Mouse (Mus musculus): ENCODE measurements around the gene Chrna4. TPM values are rescaled to one million over a fixed set of nuclear protein-coding genes. Genes with fewer than 3 reads are reported as not detected.

Gene Chrna4
- polyA plus RNA-seq, 1 experiment, result not detected

DNA sequence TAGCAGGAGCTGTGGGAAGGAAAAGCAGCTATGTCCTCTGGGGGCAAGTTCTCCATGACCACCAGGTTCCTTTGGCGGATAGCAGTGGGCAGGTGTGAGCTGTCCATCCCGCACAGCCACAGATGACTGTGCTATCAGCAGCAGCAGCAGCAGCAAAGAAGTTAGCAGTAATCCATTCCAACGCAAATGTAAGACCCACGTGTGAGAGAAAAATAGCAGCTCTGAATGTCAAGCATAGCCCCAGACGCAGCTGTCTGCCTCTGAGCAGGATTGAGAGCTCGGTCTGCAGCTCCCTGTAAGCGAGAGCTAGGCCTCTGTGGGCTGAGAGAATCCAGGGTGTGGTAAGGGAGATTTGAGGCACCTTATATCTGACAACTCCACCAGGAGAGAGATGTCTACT, 26.8 kb upstream of the Chrna4 start:
- Histone ChIP-seq H3K36me3 (ENCODE audit: control insufficient read depth, insufficient read depth) (no peaks in the 10 kb centered on the region), H3K4me2 (ENCODE audit: low read depth) (no peak overlapping the region), H3K4me3 (no peak overlapping the region), H3ac (ENCODE audit: control insufficient read depth, insufficient read length) (no peak overlapping the region), H3K79me2 (ENCODE audit: control insufficient read depth, insufficient read depth) (no peaks in the 10 kb centered on the region), H3K27me3 (ENCODE audit: control insufficient read depth, insufficient read depth, insufficient read length) (peaks cover 32% of the 10 kb centered on the region)
- TF ChIP-seq POLR2AphosphoS2 (IDR thresholded peaks at IDR 0.05; ENCODE audit: insufficient read length, low read depth) (no peak), REST (IDR thresholded peaks at IDR 0.05; ENCODE audit: insufficient read depth, insufficient read length) (no peak), MYOG (IDR thresholded peaks at IDR 0.05; ENCODE audit: control insufficient read depth in 1 of 3, insufficient read depth in 1 of 3, insufficient read length in 2 of 3, low read depth in 2 of 3) (no peak), USF1 (IDR thresholded peaks at IDR 0.05; ENCODE audit: low read depth) (no peak), SRF (IDR thresholded peaks at IDR 0.05; ENCODE audit: control insufficient read depth, insufficient read length, low read depth) (no peak), E2F4 (IDR thresholded peaks at IDR 0.05; ENCODE audit: insufficient read depth) (no peak), MAX (IDR thresholded peaks at IDR 0.05; ENCODE audit: low read depth) (no peak), TCF3 (IDR thresholded peaks at IDR 0.05; ENCODE audit: insufficient read length, low read depth) (no peak), CEBPB (IDR thresholded peaks at IDR 0.05; ENCODE audit: insufficient read depth, poor library complexity, severe bottlenecking) (no peak), MYOD1 (IDR thresholded peaks at IDR 0.05; ENCODE audit: control insufficient read depth in 1 of 3, insufficient read length in 2 of 3, low read depth in 2 of 3) (no peak), TCF12 (IDR thresholded peaks at IDR 0.05; ENCODE audit: insufficient read depth, poor library complexity, severe bottlenecking) (no peak), POLR2A (IDR thresholded peaks at IDR 0.05; ENCODE audit: insufficient read length, low read depth) (no peak)

DNA sequence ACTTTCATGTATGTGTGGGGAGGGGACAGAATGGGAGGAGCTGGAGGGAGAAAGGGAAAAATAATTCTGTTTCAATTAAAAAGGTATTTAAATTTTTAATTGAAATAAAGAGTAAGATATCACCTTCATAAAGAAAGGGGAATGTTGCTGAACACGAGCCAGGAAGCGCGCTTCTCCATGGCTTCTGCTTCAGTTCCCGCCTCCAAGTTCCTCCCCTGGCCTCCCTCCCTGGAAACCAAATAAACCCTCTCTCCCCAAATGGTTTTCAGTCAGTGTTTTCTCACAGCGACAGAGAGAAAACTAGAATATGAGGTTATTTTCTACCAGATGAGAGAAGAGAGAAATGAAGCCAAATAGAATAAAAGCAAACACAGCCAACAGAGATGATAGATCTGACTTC, 25.2 kb upstream of the Chrna4 start:
- TF ChIP-seq POLR2A (IDR thresholded peaks at IDR 0.05; ENCODE audit: insufficient read length, low read depth) (no peak), MYOD1 (IDR thresholded peaks at IDR 0.05; ENCODE audit: control insufficient read depth in 1 of 3, insufficient read length in 2 of 3, low read depth in 2 of 3) (no peak), MAX (IDR thresholded peaks at IDR 0.05; ENCODE audit: low read depth) (no peak), POLR2AphosphoS2 (IDR thresholded peaks at IDR 0.05; ENCODE audit: insufficient read length, low read depth) (no peak), REST (IDR thresholded peaks at IDR 0.05; ENCODE audit: insufficient read depth, insufficient read length) (no peak), TCF12 (IDR thresholded peaks at IDR 0.05; ENCODE audit: insufficient read depth, poor library complexity, severe bottlenecking) (no peak), CEBPB (IDR thresholded peaks at IDR 0.05; ENCODE audit: insufficient read depth, poor library complexity, severe bottlenecking) (no peak), E2F4 (IDR thresholded peaks at IDR 0.05; ENCODE audit: insufficient read depth) (no peak), MYOG (IDR thresholded peaks at IDR 0.05; ENCODE audit: control insufficient read depth in 1 of 3, insufficient read depth in 1 of 3, insufficient read length in 2 of 3, low read depth in 2 of 3) (no peak), USF1 (IDR thresholded peaks at IDR 0.05; ENCODE audit: low read depth) (no peak), TCF3 (IDR thresholded peaks at IDR 0.05; ENCODE audit: insufficient read length, low read depth) (no peak)
- no peak overlapping the region for H3ac ChIP-seq (ENCODE audit: control insufficient read depth, insufficient read length)
- H3K4me3 ChIP-seq, result no peak overlapping the region
- H3K27me3 ChIP-seq (ENCODE audit: control insufficient read depth, insufficient read depth, insufficient read length), result peaks cover 31% of the 10 kb centered on the region
- no peaks in the 10 kb centered on the region for H3K36me3 ChIP-seq (ENCODE audit: control insufficient read depth, insufficient read depth)
- no peaks in the 10 kb centered on the region for H3K79me2 ChIP-seq (ENCODE audit: control insufficient read depth, insufficient read depth)
- H3K4me2 ChIP-seq (ENCODE audit: low read depth), result no peak overlapping the region

DNA sequence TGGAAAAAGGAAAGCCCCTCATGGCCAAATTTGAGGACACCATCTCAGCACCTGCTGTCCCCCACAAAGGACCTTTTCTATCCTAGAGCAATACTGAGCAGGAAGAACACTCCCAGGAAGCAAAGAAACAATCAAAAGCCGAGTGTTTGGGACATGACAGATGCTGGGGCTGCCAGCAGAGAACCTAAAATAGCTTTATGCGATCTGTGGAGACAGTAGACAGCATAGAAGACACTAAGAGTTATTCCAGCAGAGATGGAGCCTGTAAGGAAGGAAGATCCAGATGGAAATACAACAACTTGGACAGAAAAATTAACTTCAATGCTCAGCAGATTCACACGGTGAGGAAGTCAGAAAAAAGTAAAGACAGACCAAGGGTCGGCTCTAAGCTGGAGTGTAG, 22.5 kb upstream of the Chrna4 start:
- H3K4me3 ChIP-seq, result no peak overlapping the region
- peaks cover 39% of the 10 kb centered on the region for H3K27me3 ChIP-seq (ENCODE audit: control insufficient read depth, insufficient read depth, insufficient read length)
- no peak overlapping the region for H3K4me2 ChIP-seq (ENCODE audit: low read depth)
- no peaks in the 10 kb centered on the region for H3K36me3 ChIP-seq (ENCODE audit: control insufficient read depth, insufficient read depth)
- H3K79me2 ChIP-seq (ENCODE audit: control insufficient read depth, insufficient read depth), result no peaks in the 10 kb centered on the region
- no peak overlapping the region for H3ac ChIP-seq (ENCODE audit: control insufficient read depth, insufficient read length)
- TF ChIP-seq MYOD1 (IDR thresholded peaks at IDR 0.05; ENCODE audit: control insufficient read depth in 1 of 3, insufficient read length in 2 of 3, low read depth in 2 of 3), result no peak
- no peak for TF ChIP-seq POLR2AphosphoS2 (IDR thresholded peaks at IDR 0.05; ENCODE audit: insufficient read length, low read depth)
- no peak for TF ChIP-seq CEBPB (IDR thresholded peaks at IDR 0.05; ENCODE audit: insufficient read depth, poor library complexity, severe bottlenecking)
- no peak for TF ChIP-seq POLR2A (IDR thresholded peaks at IDR 0.05; ENCODE audit: insufficient read length, low read depth)
- no peak for TF ChIP-seq USF1 (IDR thresholded peaks at IDR 0.05; ENCODE audit: low read depth)
- TF ChIP-seq TCF3 (IDR thresholded peaks at IDR 0.05; ENCODE audit: insufficient read length, low read depth), result no peak
- TF ChIP-seq E2F4 (IDR thresholded peaks at IDR 0.05; ENCODE audit: insufficient read depth), result no peak
- no peak for TF ChIP-seq MYOG (IDR thresholded peaks at IDR 0.05; ENCODE audit: control insufficient read depth in 1 of 3, insufficient read depth in 1 of 3, insufficient read length in 2 of 3, low read depth in 2 of 3)
- TF ChIP-seq MAX (IDR thresholded peaks at IDR 0.05; ENCODE audit: low read depth), result no peak
- TF ChIP-seq TCF12 (IDR thresholded peaks at IDR 0.05; ENCODE audit: insufficient read depth, poor library complexity, severe bottlenecking), result no peak
- TF ChIP-seq REST (IDR thresholded peaks at IDR 0.05; ENCODE audit: insufficient read depth, insufficient read length), result no peak
- no peak for TF ChIP-seq SRF (IDR thresholded peaks at IDR 0.05; ENCODE audit: control insufficient read depth, insufficient read length, low read depth)

DNA sequence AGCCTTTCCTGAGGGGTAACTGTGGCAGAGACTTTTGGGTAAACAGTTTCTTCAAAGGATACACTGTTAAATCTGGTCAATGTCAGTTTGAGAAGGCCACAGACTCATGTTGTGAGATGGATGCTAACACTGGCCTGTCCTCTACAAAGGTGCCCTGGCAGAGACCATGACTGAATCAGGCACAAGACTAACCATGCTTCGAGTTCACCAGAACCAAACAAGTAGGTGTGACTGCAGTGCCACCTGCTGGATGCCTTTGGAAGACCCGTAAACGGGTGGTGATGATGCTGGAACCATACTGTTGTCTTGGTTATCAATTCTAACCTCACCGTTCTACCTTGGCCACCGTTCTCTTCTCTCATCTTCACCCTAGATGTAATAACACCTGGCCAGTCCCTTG, 16.8 kb upstream of the Chrna4 start:
- no peak overlapping the region for H3ac ChIP-seq (ENCODE audit: control insufficient read depth, insufficient read length)
- H3K79me2 ChIP-seq (ENCODE audit: control insufficient read depth, insufficient read depth), result no peaks in the 10 kb centered on the region
- H3K4me2 ChIP-seq (ENCODE audit: low read depth), result no peak overlapping the region
- TF ChIP-seq MAX (IDR thresholded peaks at IDR 0.05; ENCODE audit: low read depth), result no peak
- TF ChIP-seq TCF3 (IDR thresholded peaks at IDR 0.05; ENCODE audit: insufficient read length, low read depth), result no peak
- no peak for TF ChIP-seq TCF12 (IDR thresholded peaks at IDR 0.05; ENCODE audit: insufficient read depth, poor library complexity, severe bottlenecking)
- no peak for TF ChIP-seq MYOG (IDR thresholded peaks at IDR 0.05; ENCODE audit: control insufficient read depth in 1 of 3, insufficient read depth in 1 of 3, insufficient read length in 2 of 3, low read depth in 2 of 3)
- TF ChIP-seq SRF (IDR thresholded peaks at IDR 0.05; ENCODE audit: control insufficient read depth, insufficient read length, low read depth), result no peak
- TF ChIP-seq POLR2A (IDR thresholded peaks at IDR 0.05; ENCODE audit: insufficient read length, low read depth), result no peak
- no peak for TF ChIP-seq USF1 (IDR thresholded peaks at IDR 0.05; ENCODE audit: low read depth)
- TF ChIP-seq E2F4 (IDR thresholded peaks at IDR 0.05; ENCODE audit: insufficient read depth), result no peak
- no peaks in the 10 kb centered on the region for H3K36me3 ChIP-seq (ENCODE audit: control insufficient read depth, insufficient read depth)
- no peak overlapping the region for H3K4me3 ChIP-seq
- H3K27me3 ChIP-seq (ENCODE audit: control insufficient read depth, insufficient read depth, insufficient read length), result peaks cover 58% of the 10 kb centered on the region
